Mouse (Mus musculus) testis, adult 2 months (tissue): ENCODE data around the gene Ssh3. TPM values are rescaled to one million over a fixed set of nuclear protein-coding genes. Genes with fewer than 3 reads are reported as not detected.

ENCODE experiments used
- H3K27ac ChIP-seq: fragments of 200-500 bp; 2 replicates; pipeline ENCODE4 v1.5.1; 2012; ENCODE audit warnings: low read depth, low read length; ENCODE audit not compliant: control insufficient read depth, insufficient read depth
- H3K27me3 ChIP-seq: fragments of 200-500 bp; 2 replicates; pipeline ENCODE4 v1.6.1; 2012; ENCODE audit warnings: mild to moderate bottlenecking, low read length, moderate library complexity; ENCODE audit not compliant: control insufficient read depth, insufficient read depth
- H3K36me3 ChIP-seq: fragments of 200-500 bp; 2 replicates; pipeline ENCODE4 v1.6.1; 2012; ENCODE audit warnings: mild to moderate bottlenecking, low read length; ENCODE audit not compliant: control insufficient read depth, insufficient read depth
- H3K4me1 ChIP-seq: fragments of 200-500 bp; 2 replicates; pipeline ENCODE4 v1.6.1; 2012; ENCODE audit warnings: low read length; ENCODE audit not compliant: control insufficient read depth, insufficient read depth
- H3K4me3 ChIP-seq: fragments of 200-500 bp; 2 replicates; pipeline ENCODE4 v1.5.1; 2012; ENCODE audit warnings: low read depth, mild to moderate bottlenecking, low read length, moderate library complexity, mixed read lengths; ENCODE audit not compliant: control insufficient read depth
- CTCF ChIP-seq: fragments of 200-500 bp; IDR thresholded peaks from 2 replicates; pipeline ENCODE4 v1.5.1; 2012; ENCODE audit warnings: low read depth, mild to moderate bottlenecking, inconsistent platforms, low read length, moderate library complexity; ENCODE audit not compliant: control insufficient read depth, insufficient read depth, insufficient replicate concordance
- POLR2A ChIP-seq: fragments of 200-500 bp; IDR thresholded peaks from 2 replicates; pipeline ENCODE4 v1.6.1; 2012; ENCODE audit warnings: low read depth, mild to moderate bottlenecking, inconsistent platforms, low read length, moderate library complexity; ENCODE audit not compliant: control insufficient read depth
- polyA plus RNA-seq: library from polyadenylated mRNA; depleted of rRNA; stranded (reverse); fragments of >200 nt; gene quantifications from 2 replicates; pipeline ENCODE4 v1.2.3, GENCODE M21; 2012; rRNA removed

Gene Ssh3
- polyA plus RNA-seq, result 6.3 and 7.1 TPM in 2 replicates

DNA sequence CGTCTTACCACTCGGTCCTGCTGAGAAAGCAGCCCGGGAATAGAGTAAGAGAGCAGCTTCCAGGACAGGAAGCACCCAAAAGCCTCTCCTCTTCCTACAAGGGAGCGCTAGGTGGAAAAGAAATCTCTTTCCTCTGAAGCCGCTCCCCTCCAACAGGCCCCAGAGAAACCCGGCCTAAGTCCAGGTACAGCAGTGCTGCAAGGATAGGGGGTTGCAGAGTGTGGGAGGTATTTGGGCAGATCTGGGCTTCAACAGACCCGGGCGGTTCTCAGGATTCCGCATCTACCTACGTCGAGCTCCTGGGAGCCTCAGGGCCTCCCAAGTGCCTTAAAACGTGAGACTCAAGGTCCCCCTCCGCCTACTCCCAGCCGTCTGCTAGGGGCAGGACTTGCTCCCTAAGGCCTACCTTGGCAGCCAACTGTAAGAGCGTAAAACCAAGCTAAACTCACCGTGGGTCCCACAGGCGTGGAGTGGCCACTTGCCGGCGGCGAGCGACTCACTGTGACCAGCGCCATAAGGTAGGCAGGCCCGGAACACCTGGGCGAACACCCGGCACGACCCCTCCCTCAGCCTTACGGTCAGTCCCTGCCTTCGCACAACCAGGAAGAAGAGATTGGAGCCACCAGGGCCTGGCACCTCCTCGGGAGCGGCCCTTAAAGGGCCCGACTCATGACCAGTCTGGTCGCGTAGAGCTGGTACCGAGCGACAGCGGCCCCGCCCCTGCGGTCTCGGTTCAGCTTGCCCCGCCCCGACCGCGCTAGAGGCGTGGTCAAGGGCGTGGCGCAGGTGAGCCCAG lies at the start of gene Ssh3:
Gene Ssh3, minus strand, starts transcription at position 615 of the 796 bp plus-strand sequence.
- TF ChIP-seq CTCF, result no peak
- TF ChIP-seq POLR2A, result no peak
- H3K4me3 ChIP-seq, result peak within 1 kb of the TSS; percentile 77
- H3K27ac ChIP-seq, result no peak within 1 kb of the TSS
- no peaks in the 10 kb centered on the region for H3K27me3 ChIP-seq
- peaks cover 17% of the 10 kb centered on the region for H3K4me1 ChIP-seq
- H3K36me3 ChIP-seq, result no peaks in the 10 kb centered on the region; the same call in 1 of the 2 replicates

DNA sequence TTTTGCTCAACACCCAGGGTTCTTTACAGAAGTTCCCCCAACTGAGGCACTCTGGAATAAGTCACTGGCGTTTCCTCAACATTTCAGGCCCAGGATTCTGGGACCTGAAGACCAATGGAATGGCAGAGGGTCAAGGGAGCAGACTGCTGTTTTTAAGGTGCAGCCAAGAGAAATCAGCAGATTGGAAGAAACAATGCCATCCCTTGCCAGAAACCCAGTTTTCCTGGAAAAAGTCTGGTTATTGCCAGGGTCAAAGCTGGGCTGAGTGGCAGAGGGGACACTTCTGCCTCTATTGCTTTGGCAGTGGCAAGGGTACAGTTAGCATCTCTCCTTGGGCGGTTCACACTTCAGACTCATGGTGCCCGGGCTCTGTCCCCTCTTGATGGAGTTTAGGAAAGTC lies 48.2 kb upstream of the Ssh3 start:
- Histone ChIP-seq H3K4me1 (no peaks in the 10 kb centered on the region), H3K27me3 (no peaks in the 10 kb centered on the region), H3K27ac (no peak overlapping the region), H3K36me3 (no peaks in the 10 kb centered on the region; the same call in 1 of the 2 replicates), H3K4me3 (no peak overlapping the region)
- TF ChIP-seq POLR2A, result no peak
- TF ChIP-seq CTCF, result no peak

DNA sequence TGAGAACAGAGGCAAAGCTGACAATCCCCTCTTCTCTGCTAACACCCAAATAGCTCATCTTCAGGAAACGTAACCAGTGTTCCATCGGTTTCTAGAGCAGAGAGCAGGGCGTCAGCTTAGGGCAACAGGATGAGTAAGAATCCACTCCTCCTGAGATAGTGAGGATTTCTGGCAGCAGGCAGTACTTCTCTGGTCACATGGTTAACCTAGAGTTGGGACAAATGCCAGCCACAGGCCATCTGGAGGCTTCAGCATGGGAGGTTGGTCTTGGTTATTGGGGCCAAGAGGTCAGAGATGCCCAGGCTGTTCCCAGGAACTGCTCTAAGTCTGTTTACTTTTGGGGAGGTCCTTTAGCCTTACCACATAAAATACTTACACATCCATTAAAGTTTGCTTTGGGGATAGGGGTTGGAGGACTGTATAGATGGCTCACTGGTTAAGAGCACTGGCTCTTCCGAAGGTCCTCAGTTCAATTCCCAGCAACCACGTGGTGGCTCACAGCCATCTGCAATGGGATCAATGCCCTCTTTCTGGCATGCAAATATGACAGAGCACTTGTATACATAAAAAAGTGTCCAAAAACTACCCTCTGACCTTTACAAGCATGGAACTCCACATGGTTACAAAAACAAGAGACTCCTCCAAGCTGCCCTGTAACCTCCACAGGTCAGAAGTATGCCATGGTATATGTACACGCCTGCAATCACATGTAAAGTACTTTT lies 46.4 kb upstream of the Ssh3 start:
- no peak overlapping the region for H3K4me3 ChIP-seq
- no peaks in the 10 kb centered on the region; the same call in 1 of the 2 replicates for H3K36me3 ChIP-seq
- H3K27me3 ChIP-seq, result no peaks in the 10 kb centered on the region
- H3K4me1 ChIP-seq, result no peaks in the 10 kb centered on the region
- TF ChIP-seq CTCF (no peak), POLR2A (no peak)
- H3K27ac ChIP-seq, result no peak overlapping the region

DNA sequence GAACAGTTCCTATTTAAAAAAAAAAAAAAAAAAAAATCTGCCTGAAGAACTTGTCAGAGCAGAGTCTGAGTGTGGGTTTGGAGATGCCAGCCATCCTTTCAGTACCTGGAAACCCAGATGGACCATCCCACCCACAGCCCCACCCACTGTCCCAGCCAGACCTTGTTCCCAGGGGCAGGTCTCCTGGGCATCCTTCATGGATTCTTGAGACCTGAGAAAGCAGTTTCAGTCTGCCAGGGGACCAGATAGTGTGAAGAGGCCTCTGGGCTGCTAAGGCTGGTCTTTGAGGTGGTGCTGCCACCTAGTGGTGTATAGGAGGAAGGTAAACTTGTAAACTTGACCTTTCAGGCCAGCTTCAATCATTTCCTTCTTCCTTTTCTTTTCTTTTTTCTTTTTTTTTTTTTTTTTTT lies 40.8 kb upstream of the Ssh3 start:
- Histone ChIP-seq H3K4me3 (peak overlapping the region; percentile 15), H3K36me3 (no peaks in the 10 kb centered on the region), H3K27ac (no peak overlapping the region), H3K4me1 (peaks cover 5% of the 10 kb centered on the region), H3K27me3 (no peaks in the 10 kb centered on the region)
- TF ChIP-seq CTCF (peak; percentile 65; the same call in 1 of the 2 replicates), POLR2A (no peak)

DNA sequence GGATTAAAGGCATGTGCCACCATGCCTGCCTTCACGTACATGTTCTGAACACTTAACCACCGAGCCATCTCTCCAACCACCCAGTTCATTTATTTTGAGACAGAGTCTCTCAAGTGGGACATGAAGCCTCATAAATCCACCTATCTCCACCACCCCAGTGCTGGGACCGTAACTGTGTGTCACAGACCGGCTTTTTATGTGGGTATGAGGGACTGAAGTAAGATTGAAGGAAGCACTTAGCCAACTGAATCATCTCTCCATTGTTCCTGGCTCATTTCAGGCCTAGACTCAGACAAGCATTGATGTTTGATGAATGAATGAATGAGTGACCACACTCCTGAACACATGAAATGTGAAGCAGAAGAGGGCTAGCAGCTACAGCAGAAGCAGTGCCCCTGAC lies 40.3 kb upstream of the Ssh3 start:
- H3K4me3 ChIP-seq, result peak overlapping the region; percentile 15
- no peaks in the 10 kb centered on the region for H3K36me3 ChIP-seq
- TF ChIP-seq CTCF (no peak), POLR2A (no peak)
- H3K4me1 ChIP-seq, result peaks cover 10% of the 10 kb centered on the region
- H3K27me3 ChIP-seq, result no peaks in the 10 kb centered on the region
- no peak overlapping the region for H3K27ac ChIP-seq

DNA sequence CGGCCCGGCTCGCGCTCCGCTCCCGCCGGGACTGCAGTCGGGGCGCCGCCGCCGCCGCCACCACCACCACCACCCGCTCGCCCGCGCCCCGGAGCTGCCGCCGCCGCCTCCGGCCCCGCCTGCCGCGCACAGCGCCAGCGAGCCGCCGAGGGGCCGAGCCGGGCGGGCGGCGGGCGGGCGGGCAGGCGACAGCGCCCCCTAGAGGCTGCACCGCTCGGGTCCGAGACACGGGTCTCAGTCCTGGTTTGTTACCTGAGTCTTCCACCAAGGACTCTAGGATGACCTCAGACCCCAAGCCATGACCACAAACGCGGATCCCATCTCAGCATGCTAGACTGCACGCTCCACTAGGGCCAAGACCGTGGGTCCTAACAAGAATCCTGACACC lies 37.2 kb upstream of the Ssh3 start, which contains the start of gene Grk2:
Gene Grk2, minus strand, starts transcription at position 33 of the 388 bp plus-strand sequence.
- Histone ChIP-seq H3K4me3 (peak within 1 kb of the TSS; percentile 92), H3K27ac (peak within 1 kb of the TSS; percentile 69)

DNA sequence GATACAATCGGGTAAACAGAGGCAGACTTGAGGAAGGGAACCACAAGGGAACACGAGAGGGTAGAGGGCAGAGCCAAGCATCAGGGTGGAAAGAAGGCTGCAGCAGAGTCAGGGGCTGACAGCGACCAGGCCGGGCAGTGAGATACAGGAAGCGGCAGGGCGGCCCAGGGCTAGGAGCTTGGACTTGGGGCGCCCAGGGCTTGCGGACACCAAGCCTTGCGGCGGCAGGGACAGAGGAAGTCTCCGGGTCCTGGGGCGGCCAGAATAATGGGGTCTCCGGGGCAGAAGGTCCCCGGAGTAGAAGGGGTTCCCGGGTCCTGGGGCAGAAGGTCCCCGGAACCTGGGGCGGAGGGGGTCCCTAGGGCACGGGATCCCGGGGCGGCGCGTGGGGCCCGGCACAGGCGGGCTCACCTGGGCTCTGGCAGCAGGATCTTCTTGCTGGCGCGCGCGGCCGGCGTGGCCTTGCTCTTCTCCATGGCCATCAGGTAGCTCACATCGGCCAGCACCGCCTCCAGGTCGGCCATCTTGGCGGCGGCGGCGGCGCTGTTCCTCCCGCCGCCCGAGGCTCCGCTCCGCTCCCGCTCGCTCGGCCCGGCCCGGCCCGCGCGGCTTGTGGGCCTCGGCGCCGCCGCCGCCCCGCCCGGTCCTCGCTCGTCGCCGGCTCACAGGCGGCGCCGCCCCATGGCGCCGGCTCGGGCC lies 36.7 kb upstream of the Ssh3 start:
- peak overlapping the region; percentile 69 for H3K27ac ChIP-seq
- 0 out of 2 replicates have a peak, but pooled peaks have one; percentile 4 for TF ChIP-seq POLR2A
- TF ChIP-seq CTCF, result no peak
- H3K4me1 ChIP-seq, result peaks cover 12% of the 10 kb centered on the region
- H3K36me3 ChIP-seq, result no peaks in the 10 kb centered on the region
- H3K27me3 ChIP-seq, result no peaks in the 10 kb centered on the region
- H3K4me3 ChIP-seq, result peak overlapping the region; percentile 92

More for the DNA sequence above, 37.2 kb upstream of the Ssh3 start, which contains the start of gene Grk2:
- Histone ChIP-seq H3K36me3 (no peaks in the 10 kb centered on the region), H3K27me3 (no peaks in the 10 kb centered on the region), H3K4me1 (peaks cover 12% of the 10 kb centered on the region)
- TF ChIP-seq CTCF, result peak; percentile 78
- TF ChIP-seq POLR2A, result no peak
